Mouse (Mus musculus): ENCODE measurements around the gene Spatc1l. TPM values are rescaled to one million over a fixed set of nuclear protein-coding genes. Genes with fewer than 3 reads are reported as not detected.

The Spatc1l gene
- polyA plus RNA-seq, 1 experiment from 2014 or later = not detected

Other genes with a start within 250 kb of the Spatc1l start
- gene Dip2a, start 217.0 kb upstream of the Spatc1l start, polyA plus RNA-seq (2014; fragmentation: Nextera tagmentation; extraction: Ambion mirVana) = 4.5 and 5.2 TPM in 2 replicates
- gene AC141477.1, start 121.8 kb upstream of the Spatc1l start, polyA plus RNA-seq (2014; fragmentation: Nextera tagmentation; extraction: Ambion mirVana) = not detected in 2 replicates
- 18.6 and 19.0 TPM in 2 replicates for gene Pcnt, start 119.5 kb upstream of the Spatc1l start, polyA plus RNA-seq (2014; fragmentation: Nextera tagmentation; extraction: Ambion mirVana)
- not detected in 2 replicates for gene 2610028H24Rik, start 113.2 kb upstream of the Spatc1l start, polyA plus RNA-seq (2014; fragmentation: Nextera tagmentation; extraction: Ambion mirVana)
- 70.2 and 87.6 TPM in 2 replicates for gene Mcm3ap, start 93.3 kb upstream of the Spatc1l start, polyA plus RNA-seq (2014; fragmentation: Nextera tagmentation; extraction: Ambion mirVana)
- gene Ybey, start 93.2 kb upstream of the Spatc1l start, polyA plus RNA-seq (2014; fragmentation: Nextera tagmentation; extraction: Ambion mirVana) = 6.4 and 7.0 TPM in 2 replicates
- 32.8 and 38.4 TPM in 2 replicates for gene Lss, start 30.7 kb upstream of the Spatc1l start, polyA plus RNA-seq (2014; fragmentation: Nextera tagmentation; extraction: Ambion mirVana)
- not detected in 2 replicates for gene Ftcd, start 13.4 kb downstream of the Spatc1l start, polyA plus RNA-seq (2014; fragmentation: Nextera tagmentation; extraction: Ambion mirVana)
- 10.1 and 10.3 TPM in 2 replicates for gene Col6a2, start 61.4 kb downstream of the Spatc1l start, polyA plus RNA-seq (2014; fragmentation: Nextera tagmentation; extraction: Ambion mirVana)
- 9.7 and 11.1 TPM in 2 replicates for gene Col6a1, start 163.9 kb downstream of the Spatc1l start, polyA plus RNA-seq (2014; fragmentation: Nextera tagmentation; extraction: Ambion mirVana)